Mouse (Mus musculus): ENCODE data around the gene Cgref1.

The Cgref1 gene

DNA sequence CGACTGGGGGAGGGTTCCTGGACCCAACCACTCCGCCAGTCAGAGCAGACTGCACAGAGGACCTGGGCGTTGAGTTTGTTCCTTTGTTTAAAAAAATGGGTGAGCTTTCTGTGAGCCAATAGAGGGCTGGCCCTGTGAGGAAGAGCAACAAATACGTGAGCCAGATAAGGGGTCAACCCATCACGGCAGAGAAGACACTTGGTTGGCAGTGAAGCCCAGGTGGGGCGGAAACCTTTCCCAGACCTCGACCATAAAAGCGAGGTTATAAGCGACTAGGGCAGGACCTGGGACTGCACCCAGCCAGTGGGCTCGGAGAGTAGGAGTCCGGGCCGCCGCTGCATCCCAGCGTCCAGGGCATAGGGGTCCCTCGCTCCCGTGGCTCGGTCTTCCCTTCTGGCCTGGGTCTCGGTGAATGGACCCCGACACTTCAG, 58.0 kb downstream of the Cgref1 start:
- DNase-seq (ENCODE audit: low spot score in 2 of 2), result peak; percentile 50 to 56

DNA sequence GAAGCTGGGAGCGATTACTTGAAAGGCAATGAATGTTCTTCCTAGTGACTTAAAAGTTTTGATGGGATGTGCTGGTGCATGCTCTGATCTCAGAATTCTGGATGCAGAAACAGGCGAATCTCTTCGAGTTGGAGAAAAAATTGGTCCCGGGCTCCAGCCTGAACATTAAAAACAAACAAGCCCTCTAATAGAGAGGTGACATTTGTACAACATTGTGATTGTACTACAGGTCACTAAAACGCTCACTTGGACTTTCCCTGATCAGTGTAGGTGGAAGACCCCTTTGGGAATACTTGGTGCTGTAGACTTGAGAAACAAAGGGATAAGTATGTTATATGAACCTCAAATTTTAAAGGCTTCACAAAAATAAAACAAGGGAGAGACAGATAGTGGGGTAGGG, 58.7 kb downstream of the Cgref1 start:
- DNase-seq (ENCODE audit: low spot score in 2 of 2), result no peak

DNA sequence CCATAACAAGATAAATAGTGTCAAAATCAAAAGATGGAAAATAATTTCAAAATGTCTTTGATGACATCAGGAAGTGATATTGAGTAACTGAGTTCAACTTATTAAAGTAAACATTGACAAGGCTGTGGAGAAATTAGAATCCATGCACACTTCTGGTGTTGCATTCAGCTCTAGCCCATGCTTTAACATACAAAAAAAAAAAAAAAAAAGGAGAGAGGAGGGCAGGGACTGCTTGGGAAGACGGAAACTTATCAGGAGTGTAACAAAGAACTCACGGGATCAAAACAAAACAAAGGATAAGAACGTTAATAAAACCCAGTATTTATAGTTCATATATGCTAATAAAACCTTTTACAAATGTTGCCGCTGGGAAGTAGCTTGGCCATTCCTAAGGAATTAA, 59.2 kb downstream of the Cgref1 start:
- no peak for DNase-seq (ENCODE audit: low spot score in 2 of 2)
